Mouse (Mus musculus) thymus, postnatal 4 days (tissue): ENCODE measurements around the gene Slc38a5.
A peak's percentile ranks its signal among the peaks of the same experiment; 100 is the strongest.

Experiments used
- DNase-seq: peaks from one replicate; pipeline ENCODE4 v3.0.0; 2021

Slc38a5 gene

GRCm38 (mm10) chrX:8271083-8271820 lies at the start of gene Slc38a5:
Gene Slc38a5, plus strand, starts transcription at chrX:8271133.
- no peak for DNase-seq

- DNase-seq, result no peak
Measured at GRCm38 (mm10) chrX:8222296-8222677, 48.6 kb upstream of the Slc38a5 start.

GRCm38 (mm10) chrX:8222678-8223421 lies 48.1 kb upstream of the Slc38a5 start:
- DNase-seq, result no peak

GRCm38 (mm10) chrX:8223473-8223872 lies 47.5 kb upstream of the Slc38a5 start:
- no peak for DNase-seq

GRCm38 (mm10) chrX:8230272-8230671 lies 40.7 kb upstream of the Slc38a5 start:
- peak; percentile 12 for DNase-seq

- DNase-seq, result no peak
Measured at GRCm38 (mm10) chrX:8233602-8234001, 37.3 kb upstream of the Slc38a5 start.

GRCm38 (mm10) chrX:8236704-8237103 lies 34.2 kb upstream of the Slc38a5 start:
- DNase-seq, result no peak

- DNase-seq, result no peak
Measured at GRCm38 (mm10) chrX:8238804-8239395, 32.0 kb upstream of the Slc38a5 start.

GRCm38 (mm10) chrX:8247680-8248079 lies 23.3 kb upstream of the Slc38a5 start:
- DNase-seq, result no peak

- DNase-seq, result no peak
Measured at GRCm38 (mm10) chrX:8248542-8249120, 22.3 kb upstream of the Slc38a5 start.

GRCm38 (mm10) chrX:8251789-8252333 lies 19.1 kb upstream of the Slc38a5 start:
- no peak for DNase-seq

- DNase-seq, result peak; percentile 82
Measured at GRCm38 (mm10) chrX:8252334-8253285, 18.3 kb upstream of the Slc38a5 start, which contains the start of gene Ftsj1. Gene Ftsj1, minus strand, starts transcription at chrX:8252406.

GRCm38 (mm10) chrX:8253711-8254110 lies 17.2 kb upstream of the Slc38a5 start:
- no peak for DNase-seq

- peak; percentile 15 for DNase-seq
Measured at GRCm38 (mm10) chrX:8255807-8256206, 15.1 kb upstream of the Slc38a5 start.

- no peak for DNase-seq
Measured at GRCm38 (mm10) chrX:8259478-8259877, 11.5 kb upstream of the Slc38a5 start.

GRCm38 (mm10) chrX:8263156-8263804 lies 7.7 kb upstream of the Slc38a5 start:
- no peak for DNase-seq

GRCm38 (mm10) chrX:8264222-8264621 lies 6.7 kb upstream of the Slc38a5 start:
- no peak for DNase-seq

GRCm38 (mm10) chrX:8272000-8272399 lies 1.1 kb downstream of the Slc38a5 start:
- DNase-seq, result no peak

GRCm38 (mm10) chrX:8274056-8274455 lies 3.1 kb downstream of the Slc38a5 start:
- DNase-seq, result no peak

- DNase-seq, result no peak
Measured at GRCm38 (mm10) chrX:8288621-8289020, 17.7 kb downstream of the Slc38a5 start.

- no peak for DNase-seq
Measured at GRCm38 (mm10) chrX:8309302-8309701, 38.4 kb downstream of the Slc38a5 start.
